Mouse (Mus musculus): ENCODE measurements around the gene Bhlha15.

The Bhlha15 gene

DNA sequence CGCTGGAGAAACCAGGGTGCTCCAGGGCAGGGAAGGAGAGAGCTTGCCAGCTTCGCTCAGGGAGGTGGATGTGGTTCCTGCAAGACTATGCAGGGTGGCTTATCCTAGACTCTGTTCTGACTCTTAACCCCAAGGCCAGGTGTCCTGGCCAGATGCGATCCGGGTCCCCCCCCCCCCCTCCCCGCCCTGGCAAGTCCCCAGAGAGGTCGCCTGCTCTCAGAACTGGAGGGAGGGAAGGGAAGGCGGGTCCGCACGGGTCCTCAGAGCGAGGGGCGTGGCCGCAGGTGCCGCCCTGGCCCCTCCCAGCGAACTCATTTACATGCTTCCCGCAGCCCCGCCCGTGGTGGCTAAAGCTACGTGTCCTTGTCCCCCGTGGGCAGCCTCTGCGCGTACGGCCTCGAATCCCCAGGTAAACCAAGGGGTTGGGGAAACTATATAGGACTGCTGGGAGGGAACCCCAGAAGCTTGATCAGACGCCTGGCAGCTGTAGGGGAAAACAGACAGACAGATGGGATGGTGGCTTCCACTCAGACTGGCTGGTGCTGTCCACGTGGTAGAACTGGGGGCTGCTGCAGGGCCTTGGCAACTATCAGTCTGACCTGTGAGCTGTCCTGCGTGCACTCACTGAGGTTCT is at the start of gene Bhlha15:
Bhlha15 (plus strand) TSS at position 337 of the 634 bp plus-strand sequence.
- DNase-seq = no peak

DNA sequence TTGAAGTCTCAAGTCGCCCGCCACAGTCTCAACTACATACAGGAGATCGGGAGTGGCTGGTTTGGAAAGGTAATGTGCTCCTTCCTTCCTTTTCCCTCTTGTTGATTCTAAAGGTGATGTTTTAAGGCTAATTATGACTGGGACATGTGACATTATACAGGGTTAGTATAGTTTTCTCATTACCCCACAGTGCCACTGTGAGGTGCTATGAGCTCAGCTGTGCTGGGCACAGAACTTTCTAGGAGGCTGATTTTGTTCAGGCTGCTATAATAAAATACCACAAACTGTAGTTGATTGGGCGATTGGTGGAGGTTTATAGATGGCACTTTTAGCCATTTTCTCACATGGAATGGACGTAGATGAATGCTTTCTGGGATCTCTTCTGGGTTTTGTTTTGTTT is 46.6 kb upstream of the Bhlha15 start:
- DNase-seq = no peak

DNA sequence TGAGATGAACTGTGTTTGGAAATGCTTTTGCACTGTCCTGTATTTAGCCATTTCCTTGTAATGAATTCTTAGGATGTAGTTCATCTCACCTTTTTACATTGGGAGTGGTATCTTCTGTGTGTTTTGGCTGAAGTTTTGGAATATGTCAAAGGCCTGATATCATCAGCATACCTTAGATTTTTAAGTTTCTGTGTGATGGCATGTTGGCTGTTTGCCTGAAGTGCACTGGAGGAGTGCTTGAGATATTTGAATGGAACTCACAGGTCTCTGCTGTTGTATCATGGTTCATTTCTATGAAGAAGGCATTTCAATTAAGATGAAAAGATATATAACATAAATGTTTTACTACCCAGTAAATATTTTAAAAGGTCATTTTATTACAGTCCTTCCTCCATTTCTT is 43.2 kb upstream of the Bhlha15 start:
- no peak for DNase-seq

DNA sequence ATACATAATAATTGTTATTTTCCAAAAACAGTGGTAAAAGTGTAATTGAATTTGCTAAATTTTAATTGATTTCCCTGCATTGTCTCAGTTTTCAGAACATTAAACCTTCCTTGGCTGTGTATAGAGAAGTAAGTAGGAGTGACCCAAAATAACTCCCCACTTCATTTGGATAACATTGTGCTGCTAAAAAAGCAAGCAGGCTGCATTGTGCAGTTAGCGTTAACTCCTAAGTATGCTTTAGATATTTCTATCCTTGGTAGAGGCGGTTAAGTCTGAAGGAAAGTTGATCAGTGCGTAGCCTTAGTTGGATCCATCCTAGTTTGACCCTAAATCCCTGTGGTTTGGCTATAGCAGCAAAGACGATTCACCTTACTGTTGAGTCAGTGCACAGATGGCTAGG is 40.6 kb upstream of the Bhlha15 start:
- no peak for DNase-seq

DNA sequence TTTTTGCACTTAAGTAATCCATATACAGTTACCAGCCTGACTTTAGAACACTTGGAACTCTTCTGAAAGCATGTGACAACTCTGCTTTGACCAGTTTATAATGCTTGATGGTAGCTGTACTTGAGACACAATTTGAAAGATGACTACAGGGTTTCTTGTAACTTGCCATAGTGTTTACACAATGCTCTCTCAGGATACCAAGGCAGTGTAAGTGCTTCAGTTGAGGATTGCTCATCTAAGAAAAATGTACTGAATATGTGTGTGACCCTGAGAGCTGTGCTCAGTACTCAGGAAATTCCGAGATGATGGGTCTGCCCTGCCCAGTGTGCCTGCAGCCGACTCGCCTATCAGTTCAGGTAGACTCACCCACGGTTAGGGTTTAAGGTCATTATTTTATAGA is 38.8 kb upstream of the Bhlha15 start:
- no peak for DNase-seq

DNA sequence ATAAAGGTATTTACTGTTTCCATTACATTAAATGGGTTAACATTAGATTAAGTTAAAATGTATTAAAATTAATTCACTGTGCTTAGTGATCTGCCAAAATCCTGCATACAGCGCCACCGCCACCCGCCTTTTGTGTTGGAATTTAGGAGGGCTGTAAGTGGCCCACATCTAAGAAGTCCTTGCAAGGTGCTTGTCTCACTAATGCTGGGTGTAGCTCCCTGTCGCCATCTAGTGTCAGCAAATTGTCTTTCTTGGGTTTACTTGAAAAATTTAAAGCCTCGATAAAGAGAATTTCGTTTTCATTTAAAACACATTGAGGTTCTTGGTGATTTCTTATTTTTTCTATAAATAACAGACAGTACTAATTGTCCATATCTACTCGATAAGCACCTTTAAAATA is 35.6 kb upstream of the Bhlha15 start:
- peak; percentile 78 for DNase-seq

DNA sequence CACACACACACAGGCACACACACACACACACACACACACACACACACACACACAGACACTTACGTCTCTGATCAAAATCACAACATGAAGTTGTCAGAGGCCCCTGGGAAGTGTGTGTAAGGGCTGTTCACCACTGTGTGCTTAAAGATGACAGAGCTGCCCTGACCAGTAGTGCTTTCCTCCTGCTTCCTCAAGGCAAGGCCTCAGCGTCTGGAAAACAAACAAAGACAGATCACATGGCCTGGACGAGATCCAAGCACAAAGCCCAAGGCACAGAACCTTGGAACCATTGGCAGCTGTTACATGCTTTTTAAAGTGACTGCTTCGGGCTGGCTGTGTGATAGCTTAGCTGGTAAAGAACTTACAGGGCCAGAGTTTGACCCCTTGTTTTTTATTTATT is 31.5 kb upstream of the Bhlha15 start:
- peak; percentile 34 for DNase-seq

DNA sequence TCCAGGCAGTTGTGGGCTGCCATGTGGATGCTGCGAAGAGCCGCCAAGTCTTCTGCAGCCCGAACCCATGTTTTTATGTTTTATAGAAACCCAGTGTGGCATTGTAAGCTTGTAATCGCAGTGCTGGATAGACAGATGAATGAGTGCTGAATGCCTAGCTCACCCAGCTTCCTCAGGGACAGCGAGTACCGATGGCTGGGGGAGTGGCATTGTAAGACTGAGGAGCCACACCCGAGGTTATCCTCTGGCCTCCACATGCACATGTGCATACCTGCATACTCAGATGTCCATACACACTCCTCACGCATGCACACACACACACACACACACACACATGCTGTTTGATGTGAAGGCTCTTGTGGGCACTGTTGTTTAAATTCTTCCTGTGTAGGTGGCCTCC is 30.9 kb upstream of the Bhlha15 start:
- DNase-seq = no peak

DNA sequence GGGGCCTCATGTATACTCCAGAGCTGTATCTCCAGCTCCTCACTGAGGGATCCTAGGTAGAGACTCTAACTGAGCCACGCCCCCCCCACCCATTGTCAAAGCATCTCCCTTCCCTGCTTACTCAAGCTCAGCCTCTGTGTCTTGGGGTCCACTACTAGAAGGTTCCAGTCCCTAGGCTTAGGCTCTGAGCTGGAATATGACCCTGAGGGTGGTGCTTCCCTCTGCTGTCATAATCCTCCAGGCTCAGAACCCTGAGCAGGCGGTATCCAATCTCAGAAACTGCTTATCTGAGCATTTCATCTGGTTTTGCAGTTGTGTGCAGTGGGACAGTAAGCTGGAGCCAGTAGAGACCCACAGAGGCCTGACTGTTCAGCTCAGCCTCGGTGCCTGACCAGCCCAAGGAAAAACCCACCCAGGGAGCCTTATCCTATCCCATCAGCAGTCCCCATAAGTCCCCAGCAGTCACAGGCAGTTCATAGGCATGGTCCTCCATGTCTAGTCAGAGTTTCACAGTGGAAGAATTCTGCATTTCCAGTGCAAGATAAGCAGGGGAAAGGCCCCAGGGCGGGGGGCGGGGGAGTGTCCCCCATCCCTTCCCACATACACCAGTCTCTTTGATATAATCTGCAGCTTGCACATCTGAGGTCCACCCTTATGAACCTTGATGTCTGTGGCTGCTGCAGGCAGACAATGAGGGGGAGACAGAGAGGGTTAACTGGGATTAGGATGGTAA is 27.8 kb upstream of the Bhlha15 start:
- DNase-seq = no peak

DNA sequence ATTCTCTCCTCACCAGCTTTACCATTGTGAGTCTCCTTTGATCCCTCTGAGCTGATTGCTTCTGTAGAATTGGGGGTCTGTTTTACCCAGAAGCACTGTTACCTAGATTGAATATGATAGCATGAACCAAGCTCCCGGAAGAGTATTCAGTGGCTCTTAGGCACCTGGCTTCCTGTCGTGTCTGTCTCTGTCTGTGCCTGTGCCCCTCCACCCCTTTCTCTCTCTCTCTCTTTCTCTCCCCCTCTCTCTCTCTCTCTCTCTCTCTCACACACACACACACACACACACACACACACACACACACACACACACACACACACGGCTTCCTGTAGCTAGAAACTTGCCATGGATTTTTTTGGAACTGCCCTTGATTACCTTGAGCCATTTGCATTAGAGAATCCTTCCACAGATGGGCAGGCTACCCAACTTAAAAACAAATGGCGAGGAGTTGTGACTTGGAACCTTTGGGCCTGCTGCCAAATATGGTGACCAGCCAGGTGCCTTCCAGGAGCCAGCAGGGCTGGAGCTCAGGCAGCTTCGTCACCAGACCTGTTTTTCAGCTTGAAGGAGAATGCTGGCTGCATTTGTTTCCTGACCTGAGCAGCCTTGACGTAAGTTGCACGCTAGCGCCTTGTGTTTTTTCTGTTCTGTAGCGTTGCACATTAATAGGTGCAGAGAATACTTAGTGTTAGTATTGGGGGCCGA is 27.1 kb upstream of the Bhlha15 start:
- peak; percentile 73 for DNase-seq

DNA sequence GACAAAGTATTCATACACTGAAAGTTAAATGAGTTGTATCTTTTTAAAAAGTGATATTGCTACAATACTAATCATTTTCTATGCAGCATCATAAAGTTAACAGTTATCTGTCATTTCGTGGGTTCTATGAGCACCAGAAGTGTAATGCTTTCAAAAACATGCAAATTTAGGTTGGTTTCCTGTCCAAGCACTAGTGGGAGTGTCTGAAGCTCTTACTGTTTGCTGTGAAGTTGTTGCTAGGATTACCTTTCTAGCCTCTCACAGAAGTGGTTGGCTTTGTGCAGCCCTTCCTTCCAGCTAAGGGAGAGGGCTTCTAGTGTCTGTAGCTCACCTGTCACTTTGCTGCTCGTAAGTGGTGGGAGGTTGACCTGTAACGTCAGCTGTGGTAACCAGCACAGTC is 24.3 kb upstream of the Bhlha15 start:
- DNase-seq = no peak

DNA sequence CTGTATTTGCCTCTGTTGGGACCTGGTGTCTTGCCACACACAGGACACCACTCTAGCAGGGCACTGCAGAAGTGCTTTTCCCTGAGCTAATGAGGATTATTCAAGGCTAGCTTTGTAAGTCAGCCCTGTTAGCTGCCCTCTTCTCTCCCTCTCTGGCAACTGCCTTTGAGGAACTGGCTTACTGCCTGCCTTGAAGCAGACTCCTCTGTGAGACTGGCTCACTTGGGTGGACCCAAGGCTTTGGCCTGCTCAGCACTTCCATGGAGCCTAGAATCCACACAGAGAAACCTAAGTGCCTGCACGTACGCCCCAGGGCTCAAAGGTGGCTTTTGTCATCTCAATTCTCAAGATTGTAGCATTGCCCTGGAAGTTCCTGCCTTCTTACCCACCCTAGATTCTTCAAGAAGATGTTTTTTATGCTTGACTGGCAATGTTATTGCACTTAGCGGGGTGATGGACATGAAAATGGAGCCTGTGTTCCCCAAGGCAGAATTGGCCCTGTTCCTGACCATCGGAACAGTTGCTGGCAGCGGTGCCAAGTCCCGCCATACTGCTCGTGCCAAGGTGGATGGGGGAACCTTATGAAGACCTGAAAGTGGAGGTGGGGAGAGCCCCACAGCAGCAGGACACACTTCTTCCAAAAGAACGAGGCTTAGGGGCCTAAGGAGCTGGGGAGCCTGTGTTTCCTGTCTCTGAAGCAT is 20.7 kb upstream of the Bhlha15 start:
- no peak for DNase-seq

DNA sequence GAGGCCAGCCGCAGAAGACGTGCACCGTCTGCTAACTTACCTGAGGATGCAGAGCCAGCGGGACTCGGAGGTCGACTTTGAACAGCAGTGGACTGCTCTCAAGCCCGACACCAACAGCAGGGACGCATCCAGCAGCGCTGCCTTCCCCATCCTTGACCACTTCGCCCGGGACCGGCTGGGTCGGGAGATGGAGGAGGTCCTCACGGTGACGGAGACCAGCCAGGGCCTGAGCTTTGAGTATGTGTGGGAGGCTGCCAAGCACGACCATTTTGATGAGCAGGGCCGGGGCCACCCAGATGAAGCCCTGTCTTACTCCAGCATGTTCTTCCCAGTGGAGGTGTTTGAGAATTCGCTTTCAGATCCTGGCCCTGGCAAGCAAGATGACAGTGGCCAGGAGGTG is 16.4 kb upstream of the Bhlha15 start:
- no peak for DNase-seq

DNA sequence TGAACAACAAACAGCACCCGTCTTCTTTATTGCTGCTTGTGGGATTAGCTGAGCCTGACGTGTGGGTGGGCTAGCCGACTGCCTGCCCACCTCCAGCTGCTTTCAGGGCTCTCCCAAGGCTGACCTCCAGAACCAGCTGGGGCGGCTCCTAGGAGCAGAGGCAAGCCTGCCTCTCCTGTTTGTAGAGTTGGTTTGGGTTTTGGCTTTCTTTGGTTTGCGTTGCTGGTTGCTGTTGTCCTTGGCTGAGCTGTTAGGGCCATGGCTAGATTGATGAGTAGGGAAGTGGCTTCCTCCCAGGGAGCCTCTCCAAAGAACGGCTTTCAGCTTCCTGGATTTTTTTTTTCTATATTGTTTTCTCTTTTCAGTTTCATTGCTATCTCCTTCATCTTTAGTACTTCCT is 11.9 kb upstream of the Bhlha15 start:
- no peak for DNase-seq

DNA sequence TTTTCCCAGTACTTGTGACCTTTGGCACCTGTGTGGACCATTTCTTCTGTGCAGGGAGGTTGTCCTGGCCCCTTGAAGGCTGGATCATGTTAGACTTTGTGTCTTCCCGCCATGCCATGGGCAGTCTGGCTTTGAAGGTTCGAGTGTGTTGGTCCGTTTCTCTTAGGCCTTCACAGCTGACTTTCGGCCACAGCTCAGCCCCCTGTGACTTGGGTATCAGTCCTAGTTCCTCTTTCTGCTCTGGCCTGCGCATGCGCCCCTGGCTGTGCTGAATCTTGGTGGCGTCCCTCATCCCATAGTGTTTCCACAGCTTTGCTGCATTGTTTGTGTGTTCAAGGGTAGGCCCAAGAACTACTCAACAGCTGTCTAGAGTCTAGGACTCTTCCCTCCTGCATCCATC is 8.8 kb upstream of the Bhlha15 start:
- DNase-seq = no peak

DNA sequence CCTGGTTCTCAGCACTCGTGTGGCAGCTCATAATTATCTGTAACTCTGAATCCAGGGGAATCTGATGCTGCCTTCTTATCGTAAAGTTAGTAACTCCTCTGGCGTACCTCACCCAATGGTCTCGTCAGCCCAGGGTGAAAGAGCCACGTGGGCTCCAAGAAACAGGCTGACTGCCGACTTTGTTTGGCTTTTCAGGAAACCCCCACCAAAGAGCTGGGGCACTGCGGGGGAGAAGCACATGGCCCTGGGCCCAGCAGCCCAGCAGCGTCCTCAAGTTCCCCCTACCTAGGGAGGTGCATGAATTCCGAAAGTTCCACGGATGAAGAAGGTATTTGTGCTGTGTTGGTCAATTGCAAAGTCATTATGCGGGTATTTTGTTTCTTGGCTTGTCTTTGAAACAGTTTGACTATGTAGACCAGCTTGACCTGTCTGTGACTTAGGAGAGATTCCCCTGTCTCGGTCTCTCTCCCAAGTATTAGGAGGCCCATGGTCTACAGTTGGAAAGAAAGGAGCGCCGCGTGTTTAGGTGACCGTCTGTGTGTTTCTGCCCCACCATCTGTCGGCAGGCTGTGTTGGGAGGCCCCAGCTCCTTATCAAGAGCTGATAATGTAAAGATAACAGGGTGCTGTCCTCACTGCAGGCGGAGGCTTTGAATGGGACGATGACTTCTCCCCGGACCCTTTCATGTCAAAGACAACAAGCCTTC is 7.4 kb upstream of the Bhlha15 start:
- no peak for DNase-seq

DNA sequence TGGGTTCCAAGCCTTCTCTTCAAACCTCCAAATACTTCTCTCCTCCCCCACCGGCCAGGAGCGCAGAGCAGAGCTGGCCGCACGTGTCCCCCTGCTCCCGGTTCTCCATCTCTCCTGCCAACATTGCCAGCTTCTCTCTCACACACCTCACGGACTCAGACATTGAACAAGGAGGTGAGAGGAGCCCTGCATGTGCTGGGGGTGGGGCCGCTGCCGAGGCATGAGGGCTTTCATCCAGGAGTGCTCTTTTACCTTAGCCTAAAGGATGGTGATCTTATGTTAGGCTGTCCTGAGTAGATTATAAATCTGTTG is 6.9 kb upstream of the Bhlha15 start:
- no peak for DNase-seq

DNA sequence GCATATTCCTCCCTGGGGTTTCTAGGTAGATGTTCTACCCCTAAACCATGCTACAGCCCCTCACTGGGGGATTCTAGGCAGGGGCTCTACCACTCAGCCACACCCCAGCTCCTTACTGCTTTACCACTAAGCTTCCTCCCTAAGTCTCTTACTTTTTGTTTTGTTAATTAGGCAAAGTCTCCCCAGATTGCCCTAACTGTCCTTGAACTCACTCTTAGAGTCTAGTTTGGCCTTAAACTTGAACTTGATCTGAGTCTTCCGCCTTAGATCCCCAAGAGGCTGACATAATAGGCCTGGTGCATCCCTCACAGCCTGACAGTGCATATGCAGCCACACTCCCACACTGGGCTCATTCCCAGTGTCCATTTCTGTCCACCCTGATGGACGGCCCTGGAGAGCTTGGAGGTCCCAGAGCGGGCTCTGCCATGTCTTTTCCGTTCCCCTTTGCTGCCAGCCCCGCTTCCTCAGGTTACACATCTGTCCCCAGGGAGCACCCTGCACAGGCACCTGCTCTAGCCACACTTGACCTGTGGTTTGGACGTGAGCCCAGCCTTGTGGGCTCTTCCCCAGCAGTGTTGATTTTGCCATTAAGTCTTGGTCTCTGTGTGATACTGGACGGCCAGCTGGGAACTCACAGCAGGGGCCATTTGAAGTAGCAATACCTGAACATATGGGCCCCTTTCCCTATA is 6.3 kb upstream of the Bhlha15 start:
- DNase-seq = no peak

DNA sequence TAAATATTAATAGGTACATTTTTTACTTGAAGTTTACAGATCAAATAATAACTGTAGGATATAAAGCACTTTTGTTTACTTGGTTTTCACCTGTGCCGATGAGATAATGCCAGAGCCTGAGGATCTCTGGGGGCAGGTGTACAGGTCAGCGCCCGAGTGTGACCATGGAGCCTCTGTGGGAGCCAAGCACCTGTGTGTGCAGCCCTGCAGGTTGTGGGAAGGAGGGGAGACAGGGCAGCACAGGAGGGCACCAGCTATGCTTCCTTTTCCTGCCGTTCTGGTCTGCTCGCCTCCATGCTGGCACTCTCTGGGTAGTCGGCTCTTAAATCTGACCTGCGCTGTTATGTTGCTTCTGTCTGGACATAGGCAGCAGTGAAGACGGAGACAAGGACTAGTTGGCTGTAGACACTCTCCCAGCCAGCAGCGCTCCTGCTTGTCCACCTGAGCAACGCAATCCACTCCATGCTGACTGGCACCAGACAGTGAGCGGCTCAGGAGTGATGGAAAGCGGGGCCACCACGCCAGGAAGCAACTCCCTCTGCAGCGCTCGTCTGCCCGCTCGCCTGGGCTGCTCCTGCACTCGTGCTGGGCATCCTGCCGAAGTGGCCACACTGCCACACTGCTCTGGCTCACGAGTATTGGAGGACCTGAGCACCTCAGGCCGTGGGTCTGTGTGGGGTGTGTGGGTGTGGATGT is 5.6 kb upstream of the Bhlha15 start:
- DNase-seq = no peak

DNA sequence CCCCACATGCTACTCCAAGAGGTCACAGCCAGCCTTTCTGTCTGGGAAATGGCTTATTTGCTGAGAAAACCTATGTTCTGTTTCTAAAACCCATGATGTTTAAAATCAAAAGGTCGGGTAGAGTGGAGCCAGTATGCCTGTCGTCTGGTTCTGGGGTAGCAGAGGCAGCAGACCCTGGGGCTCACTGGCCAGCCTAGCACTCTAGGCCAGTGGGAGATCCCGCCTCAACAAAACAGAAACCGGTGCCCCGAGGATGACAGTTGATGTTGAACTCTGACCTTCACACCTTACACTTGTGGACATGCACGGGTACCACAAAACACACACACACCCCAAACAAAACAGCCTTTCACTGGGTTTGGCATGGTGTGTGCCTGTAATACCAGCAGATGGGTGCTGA is 1.7 kb upstream of the Bhlha15 start:
- DNase-seq = no peak

DNA sequence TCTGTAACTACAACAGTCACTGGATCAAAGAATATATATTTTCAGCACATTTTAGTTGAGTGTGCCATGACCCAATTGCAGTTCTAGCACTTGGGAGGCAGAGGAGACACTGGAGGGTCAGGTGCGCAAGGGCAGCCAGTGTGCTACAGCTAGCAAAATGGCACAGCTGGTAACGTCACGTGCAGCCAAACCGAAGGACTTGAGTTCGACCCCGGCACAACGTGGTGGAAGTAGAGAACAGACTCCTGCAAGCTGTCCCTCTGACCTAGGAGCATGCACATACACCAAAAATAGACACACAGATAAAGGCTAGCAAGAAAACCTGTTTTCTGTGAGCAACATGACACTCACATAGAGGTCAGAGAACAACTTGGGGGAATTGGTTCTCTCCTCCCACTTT is 759 bp upstream of the Bhlha15 start:
- DNase-seq = no peak

DNA sequence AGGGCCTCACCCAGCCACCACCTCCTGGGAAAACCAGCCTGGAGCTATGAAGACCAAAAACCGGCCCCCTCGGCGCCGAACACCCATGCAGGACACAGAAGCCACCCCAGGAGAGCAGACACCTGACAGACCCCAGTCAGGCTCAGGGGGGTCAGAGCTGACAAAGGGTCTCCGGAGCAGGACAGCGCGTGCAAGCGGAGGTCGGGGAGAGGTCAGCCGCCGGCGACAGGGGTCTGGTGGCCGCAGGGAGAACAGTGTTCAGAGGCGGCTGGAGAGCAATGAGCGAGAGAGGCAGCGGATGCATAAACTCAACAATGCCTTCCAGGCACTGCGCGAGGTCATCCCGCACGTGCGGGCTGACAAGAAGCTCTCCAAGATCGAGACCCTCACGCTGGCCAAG is 940 bp downstream of the Bhlha15 start:
- DNase-seq = no peak
